Mouse (Mus musculus): ENCODE measurements around the gene Pgam2.

GRCm38 (mm10) chr11:5787671-5788055 is 15.9 kb downstream of the Pgam2 start:
- TF ChIP-seq GATA1 (IDR thresholded peaks at IDR 0.05; ENCODE audit: borderline replicate concordance, low read length) (no peak), FLI1 (IDR thresholded peaks at IDR 0.05; ENCODE audit: low read length) (no peak)
